Mouse (Mus musculus): ENCODE results near the gene Zcchc24. TPM values are rescaled to one million over a fixed set of nuclear protein-coding genes. Genes with fewer than 3 reads are reported as not detected.

Zcchc24 gene
- total and polyA plus RNA-seq, 2 experiments: 27.3 to 53.0 TPM

- no peak overlapping the region for H3K9ac ChIP-seq (ENCODE audit: low read depth, low read length)
- H3K79me2 ChIP-seq (ENCODE audit: control insufficient read depth, insufficient read depth, low read length): peaks cover 18% of the 10 kb centered on the region; the same call in 1 of the 2 replicates
- peak; percentile 64 for DNase-seq (ENCODE audit: extremely low read depth, low read depth, low spot score)
- no peaks in the 10 kb centered on the region for H3K27me3 ChIP-seq (ENCODE audit: control insufficient read depth, insufficient read depth, low read length)
- TF ChIP-seq CTCF (IDR thresholded peaks at IDR 0.05; ENCODE audit: low read depth, low read length) (no peak), POLR2A (IDR thresholded peaks at IDR 0.05; ENCODE audit: extremely low read depth, insufficient read depth, low read length) (no peak)
- 74% methylated on average over 5 of the region's 5 CpGs for WGBS
- peaks cover 30% of the 10 kb centered on the region for H3K36me3 ChIP-seq (ENCODE audit: control insufficient read depth, insufficient read depth, low read length)
- H3K27ac ChIP-seq (replicated peaks; ENCODE audit: insufficient read depth, low read depth, low read length): peak overlapping the region; percentile 10; the same call in 1 of the 2 replicates
- no peak overlapping the region for H3K4me3 ChIP-seq (ENCODE audit: insufficient read depth, low read depth, low read length)
- H3K4me1 ChIP-seq (ENCODE audit: control insufficient read depth, insufficient read depth, low read length): peaks cover 28% of the 10 kb centered on the region
These were observed 17.8 kb downstream of the Zcchc24 start for GRCm38 (mm10) chr14:25751067-25751466.

- peaks cover 33% of the 10 kb centered on the region for H3K4me1 ChIP-seq (ENCODE audit: control insufficient read depth, insufficient read depth, low read length)
- peaks cover 14% of the 10 kb centered on the region; the same call in 1 of the 2 replicates for H3K79me2 ChIP-seq (ENCODE audit: control insufficient read depth, insufficient read depth, low read length)
- H3K27me3 ChIP-seq (ENCODE audit: control insufficient read depth, insufficient read depth, low read length): no peaks in the 10 kb centered on the region
- H3K4me3 ChIP-seq (ENCODE audit: insufficient read depth, low read depth, low read length): no peak overlapping the region
- peak; percentile 28; the same call in 1 of the 2 replicates for TF ChIP-seq CTCF (IDR thresholded peaks at IDR 0.05; ENCODE audit: low read depth, low read length)
- TF ChIP-seq POLR2A (IDR thresholded peaks at IDR 0.05; ENCODE audit: extremely low read depth, insufficient read depth, low read length): no peak
- WGBS: 29% methylated on average over 2 of the region's 2 CpGs
- H3K9ac ChIP-seq (ENCODE audit: low read depth, low read length): no peak overlapping the region
- peak overlapping the region; percentile 10; the same call in 1 of the 2 replicates for H3K27ac ChIP-seq (replicated peaks; ENCODE audit: insufficient read depth, low read depth, low read length)
- DNase-seq (ENCODE audit: extremely low read depth, low read depth, low spot score): peak; percentile 87
- peaks cover 27% of the 10 kb centered on the region for H3K36me3 ChIP-seq (ENCODE audit: control insufficient read depth, insufficient read depth, low read length)
These were observed 18.3 kb downstream of the Zcchc24 start for GRCm38 (mm10) chr14:25750448-25751015.

GRCm38 (mm10) chr14:25749143-25749909 lies 19.5 kb downstream of the Zcchc24 start:
- TF ChIP-seq POLR2A (IDR thresholded peaks at IDR 0.05; ENCODE audit: extremely low read depth, insufficient read depth, low read length) (no peak), CTCF (IDR thresholded peaks at IDR 0.05; ENCODE audit: low read depth, low read length) (no peak)
- Histone ChIP-seq H3K4me1 (ENCODE audit: control insufficient read depth, insufficient read depth, low read length) (peaks cover 39% of the 10 kb centered on the region), H3K27ac (replicated peaks; ENCODE audit: insufficient read depth, low read depth, low read length) (no peak overlapping the region), H3K27me3 (ENCODE audit: control insufficient read depth, insufficient read depth, low read length) (no peaks in the 10 kb centered on the region), H3K4me3 (ENCODE audit: insufficient read depth, low read depth, low read length) (no peak overlapping the region), H3K79me2 (ENCODE audit: control insufficient read depth, insufficient read depth, low read length) (peaks cover 11% of the 10 kb centered on the region; the same call in 1 of the 2 replicates), H3K36me3 (ENCODE audit: control insufficient read depth, insufficient read depth, low read length) (peaks cover 19% of the 10 kb centered on the region), H3K9ac (ENCODE audit: low read depth, low read length) (no peak overlapping the region)
- WGBS: 68% methylated on average over 13 of the region's 13 CpGs
- DNase-seq (ENCODE audit: extremely low read depth, low read depth, low spot score): no peak

- Histone ChIP-seq H3K36me3 (ENCODE audit: control insufficient read depth, insufficient read depth, low read length) (peaks cover 15% of the 10 kb centered on the region), H3K4me3 (ENCODE audit: insufficient read depth, low read depth, low read length) (no peak overlapping the region), H3K9ac (ENCODE audit: low read depth, low read length) (no peak overlapping the region), H3K79me2 (ENCODE audit: control insufficient read depth, insufficient read depth, low read length) (peaks cover 8% of the 10 kb centered on the region; the same call in 1 of the 2 replicates), H3K4me1 (ENCODE audit: control insufficient read depth, insufficient read depth, low read length) (peaks cover 45% of the 10 kb centered on the region), H3K27ac (replicated peaks; ENCODE audit: insufficient read depth, low read depth, low read length) (peak overlapping the region; percentile 20), H3K27me3 (ENCODE audit: control insufficient read depth, insufficient read depth, low read length) (no peaks in the 10 kb centered on the region)
- TF ChIP-seq POLR2A (IDR thresholded peaks at IDR 0.05; ENCODE audit: extremely low read depth, insufficient read depth, low read length) (no peak), CTCF (IDR thresholded peaks at IDR 0.05; ENCODE audit: low read depth, low read length) (no peak)
- no peak for DNase-seq (ENCODE audit: extremely low read depth, low read depth, low spot score)
- 62% methylated on average over 7 of the region's 7 CpGs for WGBS
These were observed 20.7 kb downstream of the Zcchc24 start for GRCm38 (mm10) chr14:25747996-25748756.

- TF ChIP-seq POLR2A (IDR thresholded peaks at IDR 0.05; ENCODE audit: extremely low read depth, insufficient read depth, low read length): no peak
- TF ChIP-seq CTCF (IDR thresholded peaks at IDR 0.05; ENCODE audit: low read depth, low read length): no peak
- H3K36me3 ChIP-seq (ENCODE audit: control insufficient read depth, insufficient read depth, low read length): peaks cover 12% of the 10 kb centered on the region
- H3K79me2 ChIP-seq (ENCODE audit: control insufficient read depth, insufficient read depth, low read length): peaks cover 8% of the 10 kb centered on the region; the same call in 1 of the 2 replicates
- H3K4me1 ChIP-seq (ENCODE audit: control insufficient read depth, insufficient read depth, low read length): peaks cover 47% of the 10 kb centered on the region
- H3K4me3 ChIP-seq (ENCODE audit: insufficient read depth, low read depth, low read length): no peak overlapping the region
- 55% methylated on average over 21 of the region's 21 CpGs for WGBS
- no peak overlapping the region; the same call in 1 of the 2 replicates for H3K9ac ChIP-seq (ENCODE audit: low read depth, low read length)
- H3K27ac ChIP-seq (replicated peaks; ENCODE audit: insufficient read depth, low read depth, low read length): peak overlapping the region; percentile 84
- H3K27me3 ChIP-seq (ENCODE audit: control insufficient read depth, insufficient read depth, low read length): no peaks in the 10 kb centered on the region
- peak; percentile 71 for DNase-seq (ENCODE audit: extremely low read depth, low read depth, low spot score)
These were observed 21.6 kb downstream of the Zcchc24 start for GRCm38 (mm10) chr14:25746971-25747945.
